Mouse (Mus musculus) liver, adult 2 months (tissue): ENCODE data around the gene Gltpd2. TPM values are rescaled to one million over a fixed set of nuclear protein-coding genes. Genes with fewer than 3 reads are reported as not detected.
"Not testable (repeated sequence)": the region's sequence is repeated elsewhere in the genome, so short reads cannot be mapped to it uniquely, and the experiment has no call there.

Experiments
- DNase-seq: peaks from one replicate; pipeline ENCODE4 v3.0.0-alpha.2; 2011; ENCODE audit warnings: low read depth, low spot score; ENCODE audit errors: extremely low read depth
- H3K27ac ChIP-seq: fragments of 200-500 bp; replicated peaks from 2 replicates; pipeline ENCODE4 v1.5.1; 2012; ENCODE audit warnings: low read depth, mild to moderate bottlenecking, control low read depth, inconsistent platforms, low read length; ENCODE audit not compliant: insufficient read depth
- H3K27me3 ChIP-seq: fragments of 200-500 bp; 2 replicates; pipeline ENCODE4 v1.6.1; 2012; ENCODE audit warnings: mild to moderate bottlenecking, moderate library complexity, low read length, inconsistent platforms; ENCODE audit not compliant: control insufficient read depth, insufficient read depth
- H3K36me3 ChIP-seq: fragments of 200-500 bp; 2 replicates; pipeline ENCODE4 v1.6.1; 2012; ENCODE audit warnings: low read length, inconsistent platforms; ENCODE audit not compliant: control insufficient read depth, insufficient read depth
- H3K4me1 ChIP-seq: fragments of 200-500 bp; 2 replicates; pipeline ENCODE4 v1.6.1; 2011; ENCODE audit warnings: low read length; ENCODE audit not compliant: control insufficient read depth, insufficient read depth
- H3K4me3 ChIP-seq: fragments of 200-500 bp; 2 replicates; pipeline ENCODE4 v1.5.1; 2011; ENCODE audit warnings: low read depth, mild to moderate bottlenecking, control low read depth, low read length, moderate library complexity; ENCODE audit not compliant: insufficient read depth
- H3K79me2 ChIP-seq: fragments of 200-500 bp; 2 replicates; pipeline ENCODE4 v1.6.1; 2012; ENCODE audit warnings: inconsistent platforms, mild to moderate bottlenecking, low read length, moderate library complexity; ENCODE audit not compliant: control insufficient read depth, insufficient read depth
- H3K9ac ChIP-seq: fragments of 200-500 bp; 2 replicates; pipeline ENCODE4 v1.6.1; 2012; ENCODE audit warnings: low read depth, mild to moderate bottlenecking, control low read depth, inconsistent platforms, low read length
- CTCF ChIP-seq: fragments of 200-500 bp; IDR thresholded peaks from 2 replicates; pipeline ENCODE4 v1.5.1; 2011; ENCODE audit warnings: low read depth, low read length, control low read depth
- POLR2A ChIP-seq: fragments of 200-500 bp; IDR thresholded peaks from 2 replicates; pipeline ENCODE4 v1.6.1; 2011; ENCODE audit warnings: low read length, control low read depth; ENCODE audit not compliant: insufficient read depth; ENCODE audit errors: extremely low read depth
- WGBS: fragments of 180-500 bp; shearing (Covaris S2); methylation state at CpG from one replicate; pipeline ENCODE4 v1.1.7; 2018; 5-methylcytosine and 5-hydroxymethylcytosine counted together
- polyA plus RNA-seq: library from polyadenylated mRNA; depleted of rRNA; stranded (reverse); fragments of >200 nt; gene quantifications from 2 replicates; pipeline ENCODE4 v1.2.3, GENCODE M21; 2012; rRNA removed
- total RNA-seq: library from RNA; depleted of rRNA; stranded (reverse); fragments of >200 nt; gene quantifications from 2 replicates; pipeline ENCODE4 v1.2.3, GENCODE M21; 2014; rRNA removed

The Gltpd2 gene
- 74.9 and 91.6 TPM in 2 replicates for total RNA-seq
- 276 and 320 TPM in 2 replicates for polyA plus RNA-seq

- TF ChIP-seq CTCF (no peak), POLR2A (peak; percentile 80)
- Histone ChIP-seq H3K27me3 (no peaks in the 10 kb centered on the region), H3K27ac (peak within 1 kb of the TSS; percentile 99), H3K9ac (peak within 1 kb of the TSS; percentile 97), H3K4me1 (peaks cover 13% of the 10 kb centered on the region), H3K4me3 (peak within 1 kb of the TSS; percentile 84), H3K79me2 (peaks cover 5% of the 10 kb centered on the region; the same call in 1 of the 2 replicates), H3K36me3 (no peaks in the 10 kb centered on the region; the same call in 1 of the 2 replicates)
- DNase-seq = peak; percentile 92
- WGBS = 25% methylated on average over 10 of the region's 10 CpGs
These were observed at the start of gene Gltpd2 for GRCm38 (mm10) chr11:70518923-70519322. Gene Gltpd2 (plus strand): TSS chr11:70519196.

- WGBS = 79% methylated on average over 3 of the region's 3 CpGs
- TF ChIP-seq CTCF (no peak), POLR2A (no peak)
- Histone ChIP-seq H3K27ac (peak overlapping the region; percentile 44; the same call in 1 of the 2 replicates), H3K9ac (no peak overlapping the region), H3K79me2 (no peaks in the 10 kb centered on the region), H3K4me1 (peaks cover 4% of the 10 kb centered on the region), H3K4me3 (no peak overlapping the region), H3K27me3 (no peaks in the 10 kb centered on the region), H3K36me3 (no peaks in the 10 kb centered on the region)
- no peak for DNase-seq
These were observed 49.2 kb upstream of the Gltpd2 start for GRCm38 (mm10) chr11:70469764-70470163.

- Histone ChIP-seq H3K27ac (no peak overlapping the region), H3K79me2 (no peaks in the 10 kb centered on the region), H3K4me3 (no peak overlapping the region), H3K4me1 (peaks cover 2% of the 10 kb centered on the region; the same call in 1 of the 2 replicates), H3K36me3 (no peaks in the 10 kb centered on the region), H3K9ac (no peak overlapping the region), H3K27me3 (no peaks in the 10 kb centered on the region)
- no peak for DNase-seq
- TF ChIP-seq CTCF (no peak), POLR2A (no peak)
These were observed 46.3 kb upstream of the Gltpd2 start for GRCm38 (mm10) chr11:70472716-70473115.

- H3K4me3 ChIP-seq, H3K9ac ChIP-seq, DNase-seq, H3K27me3 ChIP-seq, H3K79me2 ChIP-seq, H3K36me3 ChIP-seq, H3K27ac ChIP-seq, H3K4me1 ChIP-seq: not testable (repeated sequence)
- 88% methylated on average over 5 of the region's 5 CpGs for WGBS
These were observed 45.7 kb upstream of the Gltpd2 start for GRCm38 (mm10) chr11:70473291-70473690.

- H3K4me3 ChIP-seq = no peak overlapping the region
- no peak for DNase-seq
- no peaks in the 10 kb centered on the region for H3K36me3 ChIP-seq
- no peaks in the 10 kb centered on the region for H3K27me3 ChIP-seq
- H3K79me2 ChIP-seq = no peaks in the 10 kb centered on the region
- H3K9ac ChIP-seq = no peak overlapping the region
- no peak for TF ChIP-seq POLR2A
- TF ChIP-seq CTCF = no peak
- H3K27ac ChIP-seq = no peak overlapping the region
- 56% methylated on average over 12 of the region's 12 CpGs for WGBS
- H3K4me1 ChIP-seq = no peaks in the 10 kb centered on the region
These were observed 44.0 kb upstream of the Gltpd2 start for GRCm38 (mm10) chr11:70474872-70475534.

- WGBS = 40% methylated on average over 2 of the region's 2 CpGs
- Histone ChIP-seq H3K9ac (no peak overlapping the region), H3K27me3 (no peaks in the 10 kb centered on the region), H3K27ac (no peak overlapping the region), H3K36me3 (no peaks in the 10 kb centered on the region), H3K79me2 (no peaks in the 10 kb centered on the region), H3K4me1 (no peaks in the 10 kb centered on the region), H3K4me3 (no peak overlapping the region)
- DNase-seq = peak; percentile 21
- TF ChIP-seq CTCF (no peak), POLR2A (no peak)
These were observed 33.5 kb upstream of the Gltpd2 start for GRCm38 (mm10) chr11:70485498-70485897.
